Mouse (Mus musculus): Measurements from ENCODE around the gene Glod4. TPM values are rescaled to one million over a fixed set of nuclear protein-coding genes. Genes with fewer than 3 reads are reported as not detected.
A peak's percentile ranks its signal among the peaks of the same experiment; 100 is the strongest.
"Not testable (repeated sequence)": the region's sequence is repeated elsewhere in the genome, so short reads cannot be mapped to it uniquely, and the experiment has no call there.

The Glod4 gene
- polyA plus RNA-seq, 1 experiment from 2014 or later: 155 TPM

- Histone ChIP-seq H3K9ac (ENCODE audit: low read depth, low read length) (peak within 1 kb of the TSS; percentile 95), H3K27ac (ENCODE audit: low read depth, low read length) (peak within 1 kb of the TSS; percentile 88), H3K27me3 (ENCODE audit: control insufficient read depth, insufficient read depth, low read length) (no peaks in the 10 kb centered on the region), H3K4me1 (ENCODE audit: control insufficient read depth, insufficient read depth, low read length) (peaks cover 6% of the 10 kb centered on the region; the same call in 1 of the 2 replicates), H3K36me3 (ENCODE audit: control insufficient read depth, insufficient read depth, low read length) (peaks cover 33% of the 10 kb centered on the region), H3K9me3 (ENCODE audit: control insufficient read depth, low read length) (no peaks in the 10 kb centered on the region), H3K4me3 (ENCODE audit: low read length) (peak within 1 kb of the TSS; percentile 87), H3K4me2 (replicated peaks; ENCODE audit: low read depth, low read length) (peak within 1 kb of the TSS; percentile 52)
- 0% methylated on average over 35 of the region's 35 CpGs for WGBS
- peak; percentile 97 for ATAC-seq (ENCODE audit: low FRiP score, low TSS enrichment)
Measured at GRCm38 (mm10) chr11:76217390-76217800, 26.1 kb downstream of the Glod4 start, which contains the start of the genes Dbil5 and Gemin4. Gene Dbil5, plus strand, starts transcription at chr11:76217608. Gene Gemin4, minus strand, starts transcription at chr11:76217664.

GRCm38 (mm10) chr11:76216681-76217389 is 26.7 kb downstream of the Glod4 start:
- WGBS: 3% methylated on average over 33 of the region's 33 CpGs
- Histone ChIP-seq H3K9ac (ENCODE audit: low read depth, low read length) (peak overlapping the region; percentile 95), H3K4me1 (ENCODE audit: control insufficient read depth, insufficient read depth, low read length) (peaks cover 6% of the 10 kb centered on the region; the same call in 1 of the 2 replicates), H3K27ac (ENCODE audit: low read depth, low read length) (peak overlapping the region; percentile 88), H3K4me3 (ENCODE audit: low read length) (peak overlapping the region; percentile 87), H3K27me3 (ENCODE audit: control insufficient read depth, insufficient read depth, low read length) (no peaks in the 10 kb centered on the region), H3K9me3 (ENCODE audit: control insufficient read depth, low read length) (no peaks in the 10 kb centered on the region), H3K36me3 (ENCODE audit: control insufficient read depth, insufficient read depth, low read length) (peaks cover 35% of the 10 kb centered on the region), H3K4me2 (replicated peaks; ENCODE audit: low read depth, low read length) (peak overlapping the region; percentile 52)
- ATAC-seq (ENCODE audit: low FRiP score, low TSS enrichment): peak; percentile 17; the same call in 1 of the 2 replicates

DNA sequence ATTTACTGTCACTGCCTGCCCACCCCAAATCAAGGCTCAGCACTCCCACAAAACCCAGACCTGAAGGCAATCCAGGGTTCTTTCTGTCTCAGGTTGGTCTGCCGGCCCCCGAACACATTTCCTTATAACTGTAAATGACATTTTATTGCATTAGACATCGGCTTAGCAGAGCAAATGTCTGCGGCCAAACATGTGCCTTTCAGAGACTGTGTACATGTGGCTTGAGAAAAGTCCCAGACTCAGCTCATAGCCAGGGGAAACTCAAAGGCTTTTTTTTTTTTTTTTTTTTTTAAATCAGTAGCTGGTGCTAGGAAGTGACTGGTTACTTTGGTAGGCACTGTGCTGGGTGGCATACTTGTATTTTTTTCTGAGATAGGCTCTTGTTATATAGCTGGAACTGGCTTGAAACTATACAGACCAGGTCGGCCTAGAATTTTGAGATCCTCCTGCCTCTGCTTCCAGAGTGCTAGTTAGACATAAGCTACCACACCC is 27.4 kb downstream of the Glod4 start:
- ATAC-seq (ENCODE audit: low FRiP score, low TSS enrichment): no peak
- WGBS: 92% methylated on average over 5 of the region's 5 CpGs
- peak overlapping the region; percentile 52 for H3K4me2 ChIP-seq (replicated peaks; ENCODE audit: low read depth, low read length)
- peaks cover 6% of the 10 kb centered on the region; the same call in 1 of the 2 replicates for H3K4me1 ChIP-seq (ENCODE audit: control insufficient read depth, insufficient read depth, low read length)
- no peaks in the 10 kb centered on the region for H3K9me3 ChIP-seq (ENCODE audit: control insufficient read depth, low read length)
- peak overlapping the region; percentile 87; the same call in 1 of the 2 replicates for H3K4me3 ChIP-seq (ENCODE audit: low read length)
- no peak overlapping the region for H3K27ac ChIP-seq (ENCODE audit: low read depth, low read length)
- peak overlapping the region; percentile 95 for H3K9ac ChIP-seq (ENCODE audit: low read depth, low read length)
- H3K36me3 ChIP-seq (ENCODE audit: control insufficient read depth, insufficient read depth, low read length): peaks cover 31% of the 10 kb centered on the region
- H3K27me3 ChIP-seq (ENCODE audit: control insufficient read depth, insufficient read depth, low read length): no peaks in the 10 kb centered on the region

- Histone ChIP-seq H3K9me3 (ENCODE audit: control insufficient read depth, low read length) (no peaks in the 10 kb centered on the region), H3K4me3 (ENCODE audit: low read length) (no peak overlapping the region), H3K27me3 (ENCODE audit: control insufficient read depth, insufficient read depth, low read length) (no peaks in the 10 kb centered on the region), H3K36me3 (ENCODE audit: control insufficient read depth, insufficient read depth, low read length) (peaks cover 25% of the 10 kb centered on the region), H3K4me2 (replicated peaks; ENCODE audit: low read depth, low read length) (no peak overlapping the region), H3K4me1 (ENCODE audit: control insufficient read depth, insufficient read depth, low read length) (peaks cover 6% of the 10 kb centered on the region; the same call in 1 of the 2 replicates), H3K9ac (ENCODE audit: low read depth, low read length) (no peak overlapping the region), H3K27ac (ENCODE audit: low read depth, low read length) (no peak overlapping the region)
- no peak for ATAC-seq (ENCODE audit: low FRiP score, low TSS enrichment)
- WGBS: 93% methylated on average over 2 of the region's 2 CpGs
Measured at GRCm38 (mm10) chr11:76215011-76215410, 28.5 kb downstream of the Glod4 start.

- peaks cover 32% of the 10 kb centered on the region for H3K36me3 ChIP-seq (ENCODE audit: control insufficient read depth, insufficient read depth, low read length)
Measured at GRCm38 (mm10) chr11:76213841-76214240, 29.7 kb downstream of the Glod4 start.

DNA sequence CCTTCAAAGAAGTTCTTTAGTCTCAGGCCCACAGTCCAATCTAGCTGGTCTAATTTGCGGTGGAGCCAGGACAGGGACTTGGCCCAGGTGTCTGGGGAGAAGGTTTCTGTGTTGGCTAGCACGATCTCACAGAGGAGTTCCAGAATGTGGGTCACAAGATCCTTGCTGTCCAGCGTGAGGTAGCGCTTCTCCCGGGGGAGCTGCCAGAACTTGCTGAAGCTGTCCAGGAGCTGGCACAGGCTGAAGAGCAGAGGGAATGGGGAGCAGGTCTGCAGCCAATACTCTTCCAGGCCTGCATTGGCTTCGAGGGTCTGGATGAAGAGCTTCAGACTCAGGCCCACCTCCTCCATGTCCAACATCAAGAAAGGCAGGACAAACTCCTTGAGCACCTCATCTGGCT is 31.9 kb downstream of the Glod4 start:
- H3K27me3 ChIP-seq (ENCODE audit: control insufficient read depth, insufficient read depth, low read length); H3K9ac ChIP-seq (ENCODE audit: low read depth, low read length); H3K4me1 ChIP-seq (ENCODE audit: control insufficient read depth, insufficient read depth, low read length); H3K27ac ChIP-seq (ENCODE audit: low read depth, low read length); H3K9me3 ChIP-seq (ENCODE audit: control insufficient read depth, low read length); ATAC-seq (ENCODE audit: low FRiP score, low TSS enrichment); H3K4me2 ChIP-seq (replicated peaks; ENCODE audit: low read depth, low read length); H3K4me3 ChIP-seq (ENCODE audit: low read length): not testable (repeated sequence)
- H3K36me3 ChIP-seq (ENCODE audit: control insufficient read depth, insufficient read depth, low read length): peaks cover 51% of the 10 kb centered on the region
- WGBS: 89% methylated on average over 3 of the region's 6 CpGs

More at GRCm38 (mm10) chr11:76213841-76214240, 29.7 kb downstream of the Glod4 start:
- H3K4me2 ChIP-seq (replicated peaks; ENCODE audit: low read depth, low read length): no peak overlapping the region
- no peak overlapping the region for H3K4me3 ChIP-seq (ENCODE audit: low read length)
- no peaks in the 10 kb centered on the region for H3K9me3 ChIP-seq (ENCODE audit: control insufficient read depth, low read length)
- H3K9ac ChIP-seq (ENCODE audit: low read depth, low read length): no peak overlapping the region
- ATAC-seq (ENCODE audit: low FRiP score, low TSS enrichment): no peak
- no peak overlapping the region for H3K27ac ChIP-seq (ENCODE audit: low read depth, low read length)
- no peaks in the 10 kb centered on the region for H3K27me3 ChIP-seq (ENCODE audit: control insufficient read depth, insufficient read depth, low read length)
- 83% methylated on average over 5 of the region's 5 CpGs for WGBS
- H3K4me1 ChIP-seq (ENCODE audit: control insufficient read depth, insufficient read depth, low read length): peaks cover 6% of the 10 kb centered on the region; the same call in 1 of the 2 replicates

GRCm38 (mm10) chr11:76210228-76210985 is 33.1 kb downstream of the Glod4 start:
- 87% methylated on average over 13 of the region's 13 CpGs for WGBS
- no peak for ATAC-seq (ENCODE audit: low FRiP score, low TSS enrichment)
- no peak overlapping the region for H3K4me2 ChIP-seq (replicated peaks; ENCODE audit: low read depth, low read length)
- H3K27me3 ChIP-seq (ENCODE audit: control insufficient read depth, insufficient read depth, low read length): no peaks in the 10 kb centered on the region
- H3K9me3 ChIP-seq (ENCODE audit: control insufficient read depth, low read length): no peaks in the 10 kb centered on the region
- H3K4me3 ChIP-seq (ENCODE audit: low read length): no peak overlapping the region
- H3K27ac ChIP-seq (ENCODE audit: low read depth, low read length): no peak overlapping the region
- H3K4me1 ChIP-seq (ENCODE audit: control insufficient read depth, insufficient read depth, low read length): no peaks in the 10 kb centered on the region
- H3K36me3 ChIP-seq (ENCODE audit: control insufficient read depth, insufficient read depth, low read length): peaks cover 57% of the 10 kb centered on the region
- H3K9ac ChIP-seq (ENCODE audit: low read depth, low read length): no peak overlapping the region

DNA sequence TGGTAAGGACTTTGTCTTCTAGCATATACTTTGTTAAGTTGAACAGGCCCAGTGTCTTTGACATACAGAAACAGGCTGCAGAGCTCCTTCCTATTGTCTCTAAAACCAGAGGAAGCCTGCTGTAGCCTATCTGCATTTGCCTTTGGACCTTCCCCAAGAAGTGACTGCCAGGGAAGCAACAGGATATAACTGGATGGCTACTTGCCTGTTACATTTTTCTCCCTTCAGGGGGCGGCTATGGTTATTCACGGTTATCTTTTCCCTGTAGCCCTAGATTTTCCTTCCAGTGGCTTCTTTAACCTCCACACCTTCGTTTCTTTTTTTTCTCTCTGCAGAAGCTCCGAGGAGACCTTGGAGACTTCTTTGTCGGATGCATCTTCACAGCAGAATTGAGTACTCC is 36.7 kb downstream of the Glod4 start:
- no peak for ATAC-seq (ENCODE audit: low FRiP score, low TSS enrichment)
- 86% methylated on average over 5 of the region's 5 CpGs for WGBS
- H3K9me3 ChIP-seq (ENCODE audit: control insufficient read depth, low read length): no peaks in the 10 kb centered on the region
- no peak overlapping the region for H3K4me3 ChIP-seq (ENCODE audit: low read length)
- H3K27me3 ChIP-seq (ENCODE audit: control insufficient read depth, insufficient read depth, low read length): no peaks in the 10 kb centered on the region
- H3K27ac ChIP-seq (ENCODE audit: low read depth, low read length): no peak overlapping the region
- no peak overlapping the region for H3K4me2 ChIP-seq (replicated peaks; ENCODE audit: low read depth, low read length)
- peaks cover 43% of the 10 kb centered on the region for H3K36me3 ChIP-seq (ENCODE audit: control insufficient read depth, insufficient read depth, low read length)
- H3K9ac ChIP-seq (ENCODE audit: low read depth, low read length): no peak overlapping the region
- H3K4me1 ChIP-seq (ENCODE audit: control insufficient read depth, insufficient read depth, low read length): 0 out of 2 replicates have a peak, but pooled peaks cover 9% of the 10 kb centered on the region

Measured in kidney, embryonic 14.5 days (tissue).